Mouse (Mus musculus) kidney, embryonic 15.5 days (tissue): Measurements from ENCODE around the gene Dnajb14. TPM values are rescaled to one million over a fixed set of nuclear protein-coding genes. Genes with fewer than 3 reads are reported as not detected.
A peak's percentile ranks its signal among the peaks of the same experiment; 100 is the strongest.

Source experiments
- ATAC-seq: fragments of 200-750 bp; cut with Nextera tagmentation; replicated peaks from 2 replicates; pipeline ENCODE4 v1.8.0; 2017; ENCODE audit warnings: moderate TSS enrichment; ENCODE audit not compliant: low FRiP score
- H3K27ac ChIP-seq: fragments of 300-500 bp; sonication (generic); 2 replicates; pipeline ENCODE4 v1.5.1; 2015; ENCODE audit warnings: mild to moderate bottlenecking, inconsistent platforms
- H3K27me3 ChIP-seq: fragments of 300-500 bp; sonication (generic); 2 replicates; pipeline ENCODE4 v1.6.1; 2015; ENCODE audit warnings: inconsistent platforms
- H3K36me3 ChIP-seq: fragments of 300-500 bp; sonication (generic); 2 replicates; pipeline ENCODE4 v1.6.1; 2015; ENCODE audit warnings: inconsistent platforms
- H3K4me1 ChIP-seq: fragments of 300-500 bp; sonication (generic); 2 replicates; pipeline ENCODE4 v1.6.1; 2015; ENCODE audit warnings: inconsistent platforms
- H3K4me2 ChIP-seq: fragments of 300-500 bp; sonication (generic); 2 replicates; pipeline ENCODE4 v1.6.1; 2015; ENCODE audit warnings: moderate library complexity, mild to moderate bottlenecking, inconsistent platforms
- H3K4me3 ChIP-seq: fragments of 300-500 bp; sonication (generic); replicated peaks from 2 replicates; pipeline ENCODE4 v1.5.1; 2015; ENCODE audit warnings: mild to moderate bottlenecking, inconsistent platforms
- H3K9ac ChIP-seq: fragments of 300-500 bp; sonication (generic); 2 replicates; pipeline ENCODE4 v1.6.1; 2015; ENCODE audit warnings: mild to moderate bottlenecking, inconsistent platforms
- H3K9me3 ChIP-seq: fragments of 300-500 bp; sonication (generic); replicated peaks from 2 replicates; pipeline ENCODE4 v1.6.1; 2016; ENCODE audit warnings: inconsistent platforms
- whole genome bisulfite sequencing: fragments of 180-500 bp; shearing (Covaris S2); methylation state at CpG from one replicate; pipeline ENCODE4 v1.1.7; 2015; ENCODE audit warnings: mixed read lengths; 5-methylcytosine and 5-hydroxymethylcytosine counted together
- polyA plus RNA-seq: library from polyadenylated mRNA; unstranded; fragments of >200 nt; fragmentation: Nextera tagmentation; extraction: Ambion mirVana; gene quantifications from 2 replicates; pipeline ENCODE4 v1.2.1, GENCODE M21; 2015

Gene Dnajb14
- 10.1 and 10.8 TPM in 2 replicates for polyA plus RNA-seq

DNA sequence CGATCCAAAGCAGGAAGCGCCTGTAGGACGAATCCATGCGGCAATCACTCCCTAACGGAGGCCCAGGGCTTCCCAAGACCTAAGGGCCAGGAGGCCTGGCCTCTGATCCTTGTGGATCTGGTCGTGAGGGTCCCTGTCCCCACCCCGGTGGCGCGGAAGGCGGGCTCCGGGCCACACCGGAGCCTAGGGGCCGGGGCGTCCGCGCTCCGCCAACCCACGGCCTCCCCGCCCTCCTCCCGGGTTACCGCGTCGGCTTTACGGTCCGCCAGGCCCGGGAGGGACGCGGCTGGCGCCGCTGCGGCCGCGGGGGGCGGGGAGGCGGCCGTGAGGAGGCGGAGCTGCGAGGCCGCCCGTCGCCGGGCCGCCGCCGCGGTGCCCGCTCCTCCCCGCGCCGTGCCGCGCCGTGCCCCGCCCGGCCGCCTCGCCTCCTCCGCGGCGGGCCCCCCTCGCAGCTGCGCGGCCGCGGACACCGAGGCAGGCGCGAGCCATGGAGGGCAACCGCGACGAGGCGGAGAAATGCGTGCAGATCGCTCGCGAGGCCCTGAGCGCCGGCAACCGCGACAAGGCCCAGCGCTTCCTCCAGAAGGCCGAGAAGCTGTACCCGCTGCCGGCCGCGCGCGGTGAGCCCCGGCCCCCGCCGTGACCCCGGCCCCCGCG is at the start of gene Dnajb14:
Dnajb14 (plus strand) TSS at position 239 of the 657 bp plus-strand sequence.
- under 1% methylated on average over 77 of the region's 94 CpGs for WGBS

DNA sequence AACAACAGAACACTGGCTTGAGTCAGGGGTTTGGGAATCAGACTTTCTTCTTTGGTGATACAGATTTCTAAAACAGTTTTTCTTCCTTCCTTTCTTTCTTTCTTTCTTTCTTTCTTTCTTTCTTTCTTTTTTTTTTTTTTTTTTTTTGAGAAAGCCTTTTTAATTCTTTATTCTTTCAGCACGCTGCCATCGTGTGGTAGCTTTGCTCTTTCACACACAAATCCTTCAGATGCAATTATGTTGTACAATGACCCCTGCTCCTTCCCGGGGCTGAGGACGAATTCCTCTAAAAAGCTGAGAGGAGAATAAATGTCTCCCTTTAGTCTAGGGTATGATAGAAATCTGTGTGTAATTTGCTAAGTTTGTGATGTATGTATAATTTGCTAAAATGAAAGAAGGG is 48.8 kb upstream of the Dnajb14 start:
- Histone ChIP-seq H3K4me3 (no peak overlapping the region), H3K27me3 (no peaks in the 10 kb centered on the region), H3K4me2 (no peak overlapping the region), H3K36me3 (no peaks in the 10 kb centered on the region), H3K27ac (no peak overlapping the region), H3K9ac (no peak overlapping the region), H3K9me3 (no peaks in the 10 kb centered on the region), H3K4me1 (0 out of 2 replicates have a peak, but pooled peaks cover 5% of the 10 kb centered on the region)
- 23% methylated on average over 4 of the region's 4 CpGs for WGBS
- ATAC-seq, result no peak

More for the DNA sequence above, at the start of gene Dnajb14:
- Histone ChIP-seq H3K4me1 (peaks cover 28% of the 10 kb centered on the region), H3K27ac (peak within 1 kb of the TSS; percentile 99), H3K27me3 (no peaks in the 10 kb centered on the region), H3K36me3 (peaks cover 12% of the 10 kb centered on the region; the same call in 1 of the 2 replicates), H3K9me3 (no peaks in the 10 kb centered on the region), H3K4me3 (peak within 1 kb of the TSS; percentile 85), H3K9ac (peak within 1 kb of the TSS; percentile 97), H3K4me2 (peak within 1 kb of the TSS; percentile 88)
- peak; percentile 40 for ATAC-seq

DNA sequence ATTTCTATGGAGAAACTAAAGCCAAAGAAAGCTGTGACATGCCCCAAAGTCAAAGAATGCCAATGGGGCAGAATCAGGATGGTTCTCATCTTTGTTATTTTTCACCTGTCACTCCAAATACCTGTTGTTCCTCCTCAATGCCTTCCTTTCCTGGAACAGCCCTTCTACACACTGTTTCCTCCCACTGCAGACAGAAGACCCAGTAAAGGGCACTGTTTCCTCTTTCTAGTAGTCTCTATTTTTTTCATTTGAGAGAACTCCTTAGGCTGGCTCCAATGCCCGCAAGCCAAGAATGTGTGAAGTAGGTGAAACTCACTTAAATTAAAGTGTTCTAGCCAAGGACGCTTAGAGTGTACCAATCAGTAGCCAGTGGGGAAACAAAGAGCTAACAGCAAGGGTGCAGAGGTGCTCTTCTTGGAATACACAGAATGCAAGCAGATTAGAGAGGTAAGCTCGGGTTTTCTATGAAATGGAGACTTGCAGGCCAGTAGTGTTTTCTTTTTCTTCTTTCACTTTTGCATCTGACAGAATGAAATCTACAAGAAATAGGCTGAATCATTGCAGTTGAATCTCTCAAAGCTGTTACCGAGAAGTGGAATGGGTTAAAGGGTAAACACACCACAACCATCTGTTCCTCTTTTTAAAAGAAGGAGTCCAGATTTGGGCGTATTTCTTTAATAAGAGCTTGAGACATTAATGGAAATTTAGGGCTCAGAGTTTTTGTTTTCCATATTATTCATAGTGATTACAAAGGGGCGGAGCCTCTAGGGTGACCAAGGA is 46.6 kb upstream of the Dnajb14 start:
- Histone ChIP-seq H3K4me3 (no peak overlapping the region), H3K4me1 (0 out of 2 replicates have a peak, but pooled peaks cover 5% of the 10 kb centered on the region), H3K9ac (no peak overlapping the region), H3K36me3 (no peaks in the 10 kb centered on the region), H3K27me3 (no peaks in the 10 kb centered on the region), H3K9me3 (no peaks in the 10 kb centered on the region), H3K4me2 (no peak overlapping the region), H3K27ac (no peak overlapping the region)
- WGBS, result 77% methylated on average over 6 of the region's 6 CpGs
- ATAC-seq, result no peak

DNA sequence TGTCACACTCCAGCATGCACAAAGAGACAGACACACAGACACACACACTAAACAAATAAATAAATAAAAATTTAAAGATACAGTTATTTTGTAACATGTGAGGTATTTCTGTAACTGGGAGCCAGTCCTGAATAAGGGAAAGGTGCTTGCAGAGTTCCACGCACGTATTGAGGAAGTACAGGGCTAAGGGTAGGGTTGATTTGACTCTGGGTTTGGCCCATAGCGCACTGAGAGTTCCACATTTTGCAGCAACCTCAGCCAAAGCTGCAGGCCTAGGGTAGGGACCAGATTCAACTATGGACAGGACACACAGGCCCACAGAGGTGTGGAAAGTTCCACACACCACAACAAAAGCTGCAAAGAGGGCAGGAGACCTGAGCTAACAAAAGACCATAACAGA is 44.2 kb upstream of the Dnajb14 start:
- WGBS, result 94% methylated on average over 3 of the region's 3 CpGs
- 0 out of 2 replicates have a peak, but pooled peaks cover 6% of the 10 kb centered on the region for H3K4me1 ChIP-seq
- H3K27ac ChIP-seq, result no peak overlapping the region
- no peaks in the 10 kb centered on the region for H3K27me3 ChIP-seq
- no peak overlapping the region for H3K4me3 ChIP-seq
- no peak overlapping the region for H3K4me2 ChIP-seq
- H3K36me3 ChIP-seq, result no peaks in the 10 kb centered on the region
- H3K9me3 ChIP-seq, result no peaks in the 10 kb centered on the region
- ATAC-seq, result no peak
- H3K9ac ChIP-seq, result no peak overlapping the region

DNA sequence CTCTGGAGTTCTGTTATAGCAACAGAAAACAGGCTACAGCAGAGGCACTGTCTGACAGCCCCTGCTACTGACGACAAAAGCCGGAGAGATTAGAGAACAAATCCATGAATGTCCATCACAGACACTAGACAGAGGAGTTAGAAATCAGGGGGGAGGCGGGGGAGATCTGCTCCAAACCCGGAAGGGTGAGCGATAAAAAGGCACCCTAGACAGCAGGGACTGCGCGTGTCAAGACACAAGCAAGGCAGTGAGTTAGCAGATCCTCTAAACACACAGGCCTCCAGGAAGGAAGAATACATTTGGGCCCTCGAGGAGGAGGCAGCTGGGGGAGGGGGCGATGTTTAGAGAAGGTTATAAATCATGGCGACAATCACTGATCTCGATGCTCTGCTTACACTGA is 39.8 kb upstream of the Dnajb14 start:
- H3K4me1 ChIP-seq, result 0 out of 2 replicates have a peak, but pooled peaks cover 6% of the 10 kb centered on the region
- H3K4me2 ChIP-seq, result peak overlapping the region; percentile 33; the same call in 1 of the 2 replicates
- H3K4me3 ChIP-seq, result no peak overlapping the region
- 10% methylated on average over 11 of the region's 11 CpGs for WGBS
- H3K27ac ChIP-seq, result no peak overlapping the region
- H3K9me3 ChIP-seq, result no peaks in the 10 kb centered on the region
- peak; percentile 67 for ATAC-seq
- H3K27me3 ChIP-seq, result no peaks in the 10 kb centered on the region
- H3K9ac ChIP-seq, result no peak overlapping the region
- H3K36me3 ChIP-seq, result no peaks in the 10 kb centered on the region

DNA sequence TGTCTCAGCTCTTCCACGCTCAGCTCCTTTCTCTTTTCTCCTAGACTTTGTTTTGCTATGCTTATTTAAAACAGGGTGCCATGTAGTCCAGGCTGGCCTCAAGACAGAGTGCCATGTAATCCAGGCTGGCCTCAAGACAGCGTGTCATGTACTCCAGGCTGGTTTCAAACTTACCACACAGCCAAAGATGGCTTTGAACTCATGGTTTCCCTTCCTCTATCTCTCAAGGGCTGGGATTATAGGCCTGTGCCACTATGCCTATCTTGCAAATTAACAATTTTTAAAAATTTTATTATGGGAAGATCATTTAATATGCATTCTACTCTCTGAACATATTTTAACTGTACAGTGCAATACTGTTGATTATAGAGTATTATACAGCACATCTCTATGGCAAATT is 36.3 kb upstream of the Dnajb14 start:
- H3K36me3 ChIP-seq, result no peaks in the 10 kb centered on the region
- no peak overlapping the region for H3K4me3 ChIP-seq
- ATAC-seq, result no peak
- H3K9ac ChIP-seq, result no peak overlapping the region
- no peak overlapping the region for H3K27ac ChIP-seq
- 0 out of 2 replicates have a peak, but pooled peaks cover 6% of the 10 kb centered on the region for H3K4me1 ChIP-seq
- no peak overlapping the region for H3K4me2 ChIP-seq
- WGBS, result 79% methylated on average over 2 of the region's 2 CpGs
- H3K9me3 ChIP-seq, result no peaks in the 10 kb centered on the region
- no peaks in the 10 kb centered on the region for H3K27me3 ChIP-seq

DNA sequence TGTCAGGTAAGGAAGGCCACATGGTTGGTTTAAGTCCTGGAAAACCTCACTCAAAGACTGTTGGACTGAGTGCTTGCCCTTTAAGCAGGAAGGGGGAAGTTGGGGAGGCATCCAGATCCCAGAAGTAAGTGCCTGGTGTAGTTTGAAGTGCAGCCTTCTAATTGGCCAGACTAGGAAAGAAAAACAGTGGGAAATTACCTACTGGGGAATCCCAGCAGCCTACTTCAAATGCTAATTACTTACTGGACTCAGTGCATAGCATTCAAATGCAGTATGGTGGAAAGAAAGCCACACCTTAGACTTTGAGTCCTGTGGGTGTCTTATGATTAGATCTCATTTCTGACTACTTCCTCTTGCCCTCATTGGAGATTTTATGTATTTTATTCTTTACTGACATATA is 34.3 kb upstream of the Dnajb14 start:
- no peak overlapping the region for H3K27ac ChIP-seq
- H3K9ac ChIP-seq, result no peak overlapping the region
- ATAC-seq, result no peak
- H3K4me3 ChIP-seq, result no peak overlapping the region
- H3K4me2 ChIP-seq, result no peak overlapping the region
- no peaks in the 10 kb centered on the region for H3K9me3 ChIP-seq
- H3K27me3 ChIP-seq, result no peaks in the 10 kb centered on the region
- no peaks in the 10 kb centered on the region for H3K4me1 ChIP-seq
- no peaks in the 10 kb centered on the region for H3K36me3 ChIP-seq

DNA sequence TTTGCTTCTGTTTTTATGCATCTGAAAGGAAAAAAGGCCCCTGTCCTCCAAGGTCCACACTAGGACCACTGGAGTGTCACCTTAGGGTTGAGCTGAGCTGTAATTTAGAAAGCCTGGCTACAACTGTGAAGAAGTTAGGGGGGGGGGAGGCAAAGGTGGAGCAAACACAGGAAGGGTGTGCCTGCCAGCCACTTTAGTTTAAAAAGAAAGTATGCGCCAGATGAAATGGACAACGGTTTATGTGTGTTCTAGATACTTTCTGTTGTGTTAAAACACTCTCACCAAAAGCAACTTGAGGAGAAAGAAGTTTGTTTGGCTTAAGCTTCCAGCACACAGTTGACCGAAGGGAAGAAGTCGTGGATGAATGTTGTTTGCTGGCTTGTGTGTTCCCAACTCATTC is 33.8 kb upstream of the Dnajb14 start:
- ATAC-seq, result no peak
- 80% methylated on average over 4 of the region's 4 CpGs for WGBS

DNA sequence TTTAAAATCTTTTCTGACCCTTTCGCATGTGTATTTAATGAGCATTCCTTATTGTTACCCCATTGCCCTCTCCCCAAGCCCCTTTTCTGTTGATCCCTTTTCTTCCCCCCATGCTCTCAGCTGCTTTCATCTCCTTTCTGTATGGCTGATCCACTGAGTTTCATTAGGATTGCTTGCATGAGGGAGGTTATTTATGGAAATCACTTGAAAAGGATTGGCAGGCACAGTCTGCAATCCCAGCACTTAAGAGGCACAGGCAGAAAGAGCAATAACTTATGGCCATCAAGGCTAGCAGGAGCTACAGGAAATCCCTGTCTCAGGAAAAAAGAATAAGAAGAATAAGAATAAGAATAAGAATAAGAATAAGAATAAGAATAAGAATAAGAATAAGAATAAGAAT is 30.9 kb upstream of the Dnajb14 start:
- Histone ChIP-seq H3K4me3 (no peak overlapping the region), H3K4me1 (no peaks in the 10 kb centered on the region), H3K9me3 (no peaks in the 10 kb centered on the region), H3K36me3 (no peaks in the 10 kb centered on the region), H3K27ac (no peak overlapping the region), H3K4me2 (no peak overlapping the region), H3K9ac (no peak overlapping the region), H3K27me3 (no peaks in the 10 kb centered on the region)
- 76% methylated on average over 1 of the region's 1 CpGs for WGBS
- ATAC-seq, result no peak

More for the DNA sequence above, 33.8 kb upstream of the Dnajb14 start:
- Histone ChIP-seq H3K27ac (no peak overlapping the region), H3K9ac (no peak overlapping the region), H3K36me3 (no peaks in the 10 kb centered on the region), H3K4me1 (no peaks in the 10 kb centered on the region), H3K9me3 (no peaks in the 10 kb centered on the region), H3K4me2 (no peak overlapping the region), H3K27me3 (no peaks in the 10 kb centered on the region), H3K4me3 (no peak overlapping the region)

DNA sequence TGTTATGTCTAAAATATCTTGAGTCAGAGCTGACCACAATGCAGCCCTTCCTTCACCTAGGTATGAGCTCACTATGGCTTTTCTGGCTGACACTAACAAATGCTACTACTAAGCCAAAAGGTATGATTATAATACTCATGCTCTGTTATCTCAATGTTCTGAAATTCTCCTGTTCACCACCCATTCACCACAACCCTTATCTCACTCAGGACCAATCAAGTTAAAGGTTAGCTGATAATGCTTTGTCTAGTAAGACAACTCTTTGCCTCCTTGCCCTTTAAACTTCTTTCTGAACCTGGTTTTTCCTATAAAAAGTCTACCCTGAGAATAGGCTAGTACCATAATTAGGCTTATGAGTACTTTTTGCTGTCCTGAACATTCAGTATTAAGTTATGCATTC is 29.3 kb upstream of the Dnajb14 start:
- Histone ChIP-seq H3K9ac (no peak overlapping the region), H3K27ac (no peak overlapping the region), H3K4me1 (no peaks in the 10 kb centered on the region), H3K4me2 (no peak overlapping the region), H3K4me3 (no peak overlapping the region), H3K36me3 (no peaks in the 10 kb centered on the region), H3K9me3 (no peaks in the 10 kb centered on the region), H3K27me3 (no peaks in the 10 kb centered on the region)
- ATAC-seq, result no peak

DNA sequence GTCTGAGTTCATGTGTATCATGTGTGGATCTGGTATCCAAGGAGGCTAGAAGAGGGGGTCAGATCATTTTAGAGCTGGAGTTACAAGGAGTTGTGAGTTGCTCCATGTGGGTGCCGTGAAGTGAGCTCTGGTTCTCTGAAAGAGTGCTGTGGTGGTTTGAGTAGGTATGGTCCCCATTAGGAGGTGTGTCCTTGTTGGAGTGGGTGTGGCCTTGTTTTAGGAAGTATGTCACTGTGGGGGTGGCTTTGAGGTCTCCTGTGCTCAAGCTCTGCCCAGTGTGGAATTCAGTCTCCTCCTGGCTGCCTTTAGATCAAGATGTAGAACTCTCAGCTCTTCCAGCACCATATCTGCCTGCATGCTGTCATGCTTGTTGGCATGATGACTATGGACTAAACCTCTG is 24.5 kb upstream of the Dnajb14 start:
- H3K27ac ChIP-seq, result no peak overlapping the region
- H3K27me3 ChIP-seq, result no peaks in the 10 kb centered on the region
- H3K4me2 ChIP-seq, result no peak overlapping the region
- no peak overlapping the region for H3K4me3 ChIP-seq
- no peaks in the 10 kb centered on the region for H3K4me1 ChIP-seq
- no peak overlapping the region for H3K9ac ChIP-seq
- H3K9me3 ChIP-seq, result no peaks in the 10 kb centered on the region
- no peaks in the 10 kb centered on the region for H3K36me3 ChIP-seq
- no peak for ATAC-seq
- 92% methylated on average over 1 of the region's 1 CpGs for WGBS

DNA sequence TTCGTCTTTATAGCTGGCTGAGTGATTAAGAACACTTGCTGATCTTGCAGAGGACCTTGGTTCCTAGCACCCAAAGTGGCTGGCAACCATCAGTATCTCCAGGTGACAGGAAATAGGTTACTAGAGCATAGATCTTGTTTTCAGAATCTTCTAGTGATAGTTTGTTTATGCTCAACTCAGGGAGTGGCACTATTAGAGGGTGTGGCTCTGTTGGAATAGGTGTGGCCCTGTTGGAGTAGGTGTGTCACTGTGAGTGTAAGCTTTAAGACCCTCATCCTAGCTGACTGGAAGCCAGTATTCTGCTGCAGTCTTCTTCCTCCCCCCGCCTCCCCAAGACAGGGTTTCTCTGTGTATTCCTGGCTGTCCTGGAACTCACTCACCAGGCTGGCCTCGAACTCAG is 23.2 kb upstream of the Dnajb14 start:
- Histone ChIP-seq H3K4me3 (no peak overlapping the region), H3K4me2 (no peak overlapping the region)
- ATAC-seq, result no peak

More for the DNA sequence above, 23.2 kb upstream of the Dnajb14 start:
- no peaks in the 10 kb centered on the region for H3K9me3 ChIP-seq
- H3K9ac ChIP-seq, result no peak overlapping the region
- 87% methylated on average over 3 of the region's 3 CpGs for WGBS
- H3K27ac ChIP-seq, result no peak overlapping the region
- H3K4me1 ChIP-seq, result no peaks in the 10 kb centered on the region
- no peaks in the 10 kb centered on the region for H3K27me3 ChIP-seq
- no peaks in the 10 kb centered on the region for H3K36me3 ChIP-seq
